Mouse (Mus musculus): Measurements from ENCODE around the gene Gabrb1. TPM values are rescaled to one million over a fixed set of nuclear protein-coding genes. Genes with fewer than 3 reads are reported as not detected.
"Not testable (repeated sequence)": the region's sequence is repeated elsewhere in the genome, so short reads cannot be mapped to it uniquely, and the experiment has no call there.

The Gabrb1 gene
- polyA plus RNA-seq, 1 experiment: not detected

GRCm38 (mm10) chr5:72122414-72123037 is 464.6 kb downstream of the Gabrb1 start:
- no peaks in the 10 kb centered on the region for H3K36me3 ChIP-seq (ENCODE audit: control insufficient read depth, insufficient read depth, low read length)
- DNase-seq (ENCODE audit: low read depth in 1 of 2, low spot score in 2 of 2): no peak
- H3K4me3 ChIP-seq (ENCODE audit: extremely low read depth, insufficient read depth, insufficient read length): no peak overlapping the region
- 64% methylated on average over 6 of the region's 6 CpGs for WGBS
- TF ChIP-seq POLR2A (IDR thresholded peaks at IDR 0.05; ENCODE audit: low read depth, low read length): no peak
- TF ChIP-seq CTCF (IDR thresholded peaks at IDR 0.05; ENCODE audit: extremely low read depth, insufficient read depth, insufficient read length, insufficient replicate concordance): no peak
- no peak overlapping the region for H3K27ac ChIP-seq (ENCODE audit: insufficient read depth, low read length)
- no peaks in the 10 kb centered on the region for H3K4me1 ChIP-seq (ENCODE audit: control insufficient read depth, insufficient read depth, insufficient read length)
- no peaks in the 10 kb centered on the region for H3K27me3 ChIP-seq (ENCODE audit: control insufficient read depth, insufficient read depth, low read length)

- 86% methylated on average over 4 of the region's 4 CpGs for WGBS
- TF ChIP-seq CTCF (IDR thresholded peaks at IDR 0.05; ENCODE audit: extremely low read depth, insufficient read depth, insufficient read length, insufficient replicate concordance) (no peak), POLR2A (IDR thresholded peaks at IDR 0.05; ENCODE audit: low read depth, low read length) (no peak)
- no peak overlapping the region for H3K27ac ChIP-seq (ENCODE audit: insufficient read depth, low read length)
- no peaks in the 10 kb centered on the region for H3K36me3 ChIP-seq (ENCODE audit: control insufficient read depth, insufficient read depth, low read length)
- DNase-seq (ENCODE audit: low read depth in 1 of 2, low spot score in 2 of 2): no peak
- H3K4me3 ChIP-seq (ENCODE audit: extremely low read depth, insufficient read depth, insufficient read length): no peak overlapping the region
- H3K27me3 ChIP-seq (ENCODE audit: control insufficient read depth, insufficient read depth, low read length): no peaks in the 10 kb centered on the region; the same call in 1 of the 2 replicates
- no peaks in the 10 kb centered on the region for H3K4me1 ChIP-seq (ENCODE audit: control insufficient read depth, insufficient read depth, insufficient read length)
These were observed 468.8 kb downstream of the Gabrb1 start for GRCm38 (mm10) chr5:72126681-72127080.

- no peaks in the 10 kb centered on the region for H3K4me1 ChIP-seq (ENCODE audit: control insufficient read depth, insufficient read depth, insufficient read length)
- WGBS: 86% methylated on average over 2 of the region's 2 CpGs
- TF ChIP-seq POLR2A (IDR thresholded peaks at IDR 0.05; ENCODE audit: low read depth, low read length): no peak
- no peak for TF ChIP-seq CTCF (IDR thresholded peaks at IDR 0.05; ENCODE audit: extremely low read depth, insufficient read depth, insufficient read length, insufficient replicate concordance)
- no peak overlapping the region for H3K4me3 ChIP-seq (ENCODE audit: extremely low read depth, insufficient read depth, insufficient read length)
- H3K27ac ChIP-seq (ENCODE audit: insufficient read depth, low read length): no peak overlapping the region
- DNase-seq (ENCODE audit: low read depth in 1 of 2, low spot score in 2 of 2): no peak
- no peaks in the 10 kb centered on the region for H3K27me3 ChIP-seq (ENCODE audit: control insufficient read depth, insufficient read depth, low read length)
- no peaks in the 10 kb centered on the region for H3K36me3 ChIP-seq (ENCODE audit: control insufficient read depth, insufficient read depth, low read length)
These were observed 476.0 kb downstream of the Gabrb1 start for GRCm38 (mm10) chr5:72133906-72134305.

DNA sequence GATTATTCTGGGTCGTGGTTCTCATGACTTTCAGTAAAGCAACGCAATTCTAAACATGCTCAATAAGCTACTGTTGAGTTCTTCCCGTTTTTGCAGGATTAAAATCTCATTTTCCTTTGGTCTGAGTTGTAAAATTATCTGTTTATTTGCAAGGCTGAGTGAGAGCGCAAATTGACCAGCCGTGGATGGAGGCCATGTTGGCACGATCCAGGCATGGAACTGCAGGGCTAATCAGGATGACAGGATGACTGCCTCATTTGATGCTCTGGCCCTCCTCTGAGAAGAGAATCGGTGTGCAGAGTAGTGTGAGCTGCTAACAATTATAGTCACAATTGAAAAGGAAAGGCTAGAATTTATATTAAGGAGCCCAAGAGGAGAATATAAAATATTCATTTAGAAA is 480.3 kb downstream of the Gabrb1 start:
- H3K4me3 ChIP-seq (ENCODE audit: extremely low read depth, insufficient read depth, insufficient read length): no peak overlapping the region
- WGBS: 88% methylated on average over 7 of the region's 7 CpGs
- TF ChIP-seq CTCF (IDR thresholded peaks at IDR 0.05; ENCODE audit: extremely low read depth, insufficient read depth, insufficient read length, insufficient replicate concordance) (no peak), POLR2A (IDR thresholded peaks at IDR 0.05; ENCODE audit: low read depth, low read length) (no peak)
- H3K4me1 ChIP-seq (ENCODE audit: control insufficient read depth, insufficient read depth, insufficient read length): no peaks in the 10 kb centered on the region
- no peak for DNase-seq (ENCODE audit: low read depth in 1 of 2, low spot score in 2 of 2)
- H3K27me3 ChIP-seq (ENCODE audit: control insufficient read depth, insufficient read depth, low read length): no peaks in the 10 kb centered on the region
- no peaks in the 10 kb centered on the region for H3K36me3 ChIP-seq (ENCODE audit: control insufficient read depth, insufficient read depth, low read length)
- no peak overlapping the region for H3K27ac ChIP-seq (ENCODE audit: insufficient read depth, low read length)

DNA sequence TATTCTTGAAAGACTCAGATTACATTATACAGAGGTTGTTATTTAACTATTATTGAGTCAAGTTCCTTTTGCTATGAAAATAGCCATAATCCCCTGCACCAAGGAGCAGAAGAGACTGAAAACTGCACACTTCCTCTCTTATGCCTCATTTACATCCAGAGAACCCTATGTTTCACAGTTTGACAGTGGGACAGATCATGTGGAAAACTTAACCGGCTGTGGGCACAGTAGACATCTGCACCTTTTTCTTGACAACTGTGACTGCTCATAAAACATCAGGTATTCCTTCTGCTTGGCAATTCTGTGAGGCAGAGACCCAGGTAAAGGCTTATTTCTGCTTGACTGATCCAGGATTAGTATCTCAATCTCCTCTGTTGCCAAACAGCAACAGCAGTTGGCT is 481.7 kb downstream of the Gabrb1 start:
- no peak overlapping the region for H3K4me3 ChIP-seq (ENCODE audit: extremely low read depth, insufficient read depth, insufficient read length)
- no peaks in the 10 kb centered on the region for H3K27me3 ChIP-seq (ENCODE audit: control insufficient read depth, insufficient read depth, low read length)
- no peak for TF ChIP-seq POLR2A (IDR thresholded peaks at IDR 0.05; ENCODE audit: low read depth, low read length)
- no peak for TF ChIP-seq CTCF (IDR thresholded peaks at IDR 0.05; ENCODE audit: extremely low read depth, insufficient read depth, insufficient read length, insufficient replicate concordance)
- no peaks in the 10 kb centered on the region for H3K4me1 ChIP-seq (ENCODE audit: control insufficient read depth, insufficient read depth, insufficient read length)
- no peak for DNase-seq (ENCODE audit: low read depth in 1 of 2, low spot score in 2 of 2)
- 44% methylated on average over 1 of the region's 1 CpGs for WGBS
- no peak overlapping the region for H3K27ac ChIP-seq (ENCODE audit: insufficient read depth, low read length)
- no peaks in the 10 kb centered on the region for H3K36me3 ChIP-seq (ENCODE audit: control insufficient read depth, insufficient read depth, low read length)

DNA sequence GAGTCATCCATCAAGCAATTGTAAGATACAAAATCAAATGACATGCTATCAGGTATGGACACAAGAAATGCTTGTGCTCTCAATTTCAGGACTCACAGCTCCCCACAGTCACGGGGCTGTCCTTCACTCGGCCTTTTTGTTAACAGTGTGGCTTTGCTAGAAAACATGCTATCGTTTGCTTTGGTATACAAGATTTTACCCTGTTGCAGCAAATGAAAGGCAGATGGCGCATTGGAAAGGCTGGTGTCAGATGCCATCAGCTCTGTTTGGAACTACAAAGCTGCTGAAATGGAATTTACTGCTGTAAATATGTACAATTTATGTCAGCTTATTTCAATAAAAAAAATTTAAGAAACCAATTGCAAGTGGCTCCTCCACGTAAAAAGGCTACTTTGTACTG is 490.8 kb downstream of the Gabrb1 start:
- Histone ChIP-seq H3K4me3 (ENCODE audit: extremely low read depth, insufficient read depth, insufficient read length) (no peak overlapping the region), H3K27ac (ENCODE audit: insufficient read depth, low read length) (no peak overlapping the region), H3K36me3 (ENCODE audit: control insufficient read depth, insufficient read depth, low read length) (no peaks in the 10 kb centered on the region; the same call in 1 of the 2 replicates), H3K4me1 (ENCODE audit: control insufficient read depth, insufficient read depth, insufficient read length) (no peaks in the 10 kb centered on the region), H3K27me3 (ENCODE audit: control insufficient read depth, insufficient read depth, low read length) (no peaks in the 10 kb centered on the region)
- DNase-seq (ENCODE audit: low read depth in 1 of 2, low spot score in 2 of 2): no peak
- TF ChIP-seq CTCF (IDR thresholded peaks at IDR 0.05; ENCODE audit: extremely low read depth, insufficient read depth, insufficient read length, insufficient replicate concordance): no peak
- no peak for TF ChIP-seq POLR2A (IDR thresholded peaks at IDR 0.05; ENCODE audit: low read depth, low read length)
- WGBS: 93% methylated on average over 5 of the region's 5 CpGs

- WGBS: 96% methylated on average over 5 of the region's 5 CpGs
- Histone ChIP-seq H3K4me1 (ENCODE audit: control insufficient read depth, insufficient read depth, insufficient read length) (no peaks in the 10 kb centered on the region), H3K27me3 (ENCODE audit: control insufficient read depth, insufficient read depth, low read length) (no peaks in the 10 kb centered on the region), H3K27ac (ENCODE audit: insufficient read depth, low read length) (no peak overlapping the region), H3K36me3 (ENCODE audit: control insufficient read depth, insufficient read depth, low read length) (peaks cover 2% of the 10 kb centered on the region; the same call in 1 of the 2 replicates), H3K4me3 (ENCODE audit: extremely low read depth, insufficient read depth, insufficient read length) (no peak overlapping the region)
- no peak for DNase-seq (ENCODE audit: low read depth in 1 of 2, low spot score in 2 of 2)
- TF ChIP-seq CTCF (IDR thresholded peaks at IDR 0.05; ENCODE audit: extremely low read depth, insufficient read depth, insufficient read length, insufficient replicate concordance) (no peak), POLR2A (IDR thresholded peaks at IDR 0.05; ENCODE audit: low read depth, low read length) (no peak)
These were observed 493.0 kb downstream of the Gabrb1 start for GRCm38 (mm10) chr5:72150870-72151269.

- WGBS: 89% methylated on average over 3 of the region's 3 CpGs
- peaks cover 20% of the 10 kb centered on the region for H3K36me3 ChIP-seq (ENCODE audit: control insufficient read depth, insufficient read depth, low read length)
- not testable (repeated sequence) for DNase-seq (ENCODE audit: low read depth in 1 of 2, low spot score in 2 of 2); H3K4me3 ChIP-seq (ENCODE audit: extremely low read depth, insufficient read depth, insufficient read length); H3K27ac ChIP-seq (ENCODE audit: insufficient read depth, low read length); H3K4me1 ChIP-seq (ENCODE audit: control insufficient read depth, insufficient read depth, insufficient read length); H3K27me3 ChIP-seq (ENCODE audit: control insufficient read depth, insufficient read depth, low read length)
These were observed 497.8 kb downstream of the Gabrb1 start for GRCm38 (mm10) chr5:72155686-72156085.

Measured in spleen, adult 2 months (tissue).